Mouse (Mus musculus) heart, embryonic 10.5 days (tissue): ENCODE measurements at regions not wholly inside any gene's neighbourhood (a gene's known extent, or its start where the extent isn't known, plus 50 kb on each side); places are given as distances from the start of the nearest gene placed in this dataset.

ENCODE experiments used
- DNase-seq: peaks from one replicate; pipeline ENCODE4 v3.0.0-alpha.2; 2017; ENCODE audit warnings: low spot score
- H3K27ac ChIP-seq: fragments of 300-500 bp; sonication (generic); 2 replicates; pipeline ENCODE4 v1.5.1; 2016; ENCODE audit warnings: mild to moderate bottlenecking
- H3K27me3 ChIP-seq: fragments of 300-500 bp; sonication (generic); 2 replicates; pipeline ENCODE4 v1.6.1; 2016; ENCODE audit warnings: mild to moderate bottlenecking; ENCODE audit not compliant: poor library complexity, insufficient read depth, severe bottlenecking
- H3K36me3 ChIP-seq: fragments of 300-500 bp; sonication (generic); 2 replicates; pipeline ENCODE4 v1.6.1; 2016; ENCODE audit warnings: mild to moderate bottlenecking, moderate library complexity
- H3K4me1 ChIP-seq: fragments of 300-500 bp; sonication (generic); 2 replicates; pipeline ENCODE4 v1.6.1; 2016; ENCODE audit warnings: mild to moderate bottlenecking
- H3K4me3 ChIP-seq: fragments of 300-500 bp; sonication (generic); 2 replicates; pipeline ENCODE4 v1.5.1; 2016; ENCODE audit warnings: mild to moderate bottlenecking, moderate library complexity
- H3K9me3 ChIP-seq: fragments of 300-500 bp; sonication (generic); 2 replicates; pipeline ENCODE4 v1.6.1; 2016; ENCODE audit warnings: mild to moderate bottlenecking, moderate library complexity
- WGBS: fragments of 180-500 bp; shearing (Covaris S2); methylation state at CpG from one replicate; pipeline ENCODE4 v1.1.7; 2016; 5-methylcytosine and 5-hydroxymethylcytosine counted together

DNA sequence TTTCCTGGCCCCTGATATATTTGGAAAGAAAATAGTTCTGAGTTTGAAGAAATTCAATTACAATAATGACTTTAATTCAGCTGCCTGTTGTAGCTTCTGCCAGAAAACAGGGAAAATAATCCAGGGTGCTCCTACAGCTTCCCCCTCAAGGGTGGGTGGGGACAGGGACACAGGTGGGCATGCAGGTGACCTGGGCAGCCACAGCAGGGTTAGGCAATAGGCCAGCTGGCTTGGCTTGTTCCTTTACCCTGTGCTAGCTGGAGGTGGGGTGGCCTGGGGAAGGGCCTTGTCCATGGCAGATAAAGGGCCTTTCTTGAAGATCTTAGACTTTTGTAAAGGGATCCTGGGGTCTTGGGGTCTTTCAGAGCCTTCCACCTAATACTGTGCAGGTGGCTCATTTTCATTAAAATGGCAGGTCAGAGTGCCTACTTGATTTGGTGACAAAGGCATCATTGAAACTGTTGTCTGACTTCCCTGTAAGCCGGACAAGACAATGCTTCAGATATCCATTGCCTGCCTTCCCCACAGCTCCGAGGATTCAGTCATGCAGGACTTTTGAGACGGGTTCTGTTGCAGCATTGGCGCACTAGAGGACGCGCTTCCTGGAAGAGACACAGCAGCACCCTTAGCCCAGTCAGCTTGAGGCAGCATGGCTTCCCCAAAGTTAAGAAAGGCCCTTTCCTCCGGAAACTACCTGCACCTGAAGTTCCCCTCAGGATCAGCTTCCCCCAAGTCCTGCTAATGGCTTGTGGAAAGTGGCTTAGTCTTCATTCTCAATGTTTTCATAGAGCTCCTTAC, 164.9 kb upstream of the Kbtbd8 start:
- H3K9me3 ChIP-seq = no peaks in the 10 kb centered on the region
- H3K36me3 ChIP-seq = no peaks in the 10 kb centered on the region
- peak; percentile 52 for DNase-seq
- 87% methylated on average over 7 of the region's 7 CpGs for WGBS
- H3K27ac ChIP-seq = no peak overlapping the region
- H3K4me1 ChIP-seq = no peaks in the 10 kb centered on the region
- H3K27me3 ChIP-seq = peaks cover 9% of the 10 kb centered on the region
- H3K4me3 ChIP-seq = no peak overlapping the region

GRCm38 (mm10) chr6:94950944-94951343, 166.1 kb upstream of the Kbtbd8 start:
- Histone ChIP-seq H3K4me3 (no peak overlapping the region), H3K27ac (no peak overlapping the region), H3K36me3 (no peaks in the 10 kb centered on the region), H3K9me3 (no peaks in the 10 kb centered on the region), H3K4me1 (no peaks in the 10 kb centered on the region), H3K27me3 (peaks cover 13% of the 10 kb centered on the region)
- DNase-seq = peak; percentile 52
- WGBS = 79% methylated on average over 5 of the region's 5 CpGs

DNA sequence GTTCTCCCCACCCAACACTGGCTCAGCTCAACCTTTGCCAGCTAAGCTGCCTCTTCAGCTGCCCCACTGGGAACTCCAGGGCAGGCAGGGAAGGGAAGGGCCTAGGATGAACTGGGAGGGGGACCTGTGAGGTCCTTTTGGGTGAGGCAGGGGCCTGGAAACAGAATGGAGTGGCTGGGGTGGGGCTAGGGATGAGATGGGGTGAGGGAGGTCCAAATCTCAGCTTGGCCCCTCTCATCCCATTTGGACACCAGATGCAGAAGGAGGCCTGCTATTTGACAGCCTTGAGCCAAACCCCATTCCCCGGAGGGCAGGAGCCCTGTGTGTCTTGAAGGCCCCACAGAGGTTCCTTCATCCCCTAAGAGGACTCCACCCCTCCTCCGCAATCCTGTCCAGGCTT, 166.7 kb upstream of the Kbtbd8 start:
- no peaks in the 10 kb centered on the region for H3K36me3 ChIP-seq
- no peak overlapping the region for H3K27ac ChIP-seq
- H3K9me3 ChIP-seq = no peaks in the 10 kb centered on the region
- WGBS = 58% methylated on average over 2 of the region's 2 CpGs
- no peak for DNase-seq
- H3K27me3 ChIP-seq = peaks cover 18% of the 10 kb centered on the region
- H3K4me1 ChIP-seq = no peaks in the 10 kb centered on the region
- H3K4me3 ChIP-seq = no peak overlapping the region

DNA sequence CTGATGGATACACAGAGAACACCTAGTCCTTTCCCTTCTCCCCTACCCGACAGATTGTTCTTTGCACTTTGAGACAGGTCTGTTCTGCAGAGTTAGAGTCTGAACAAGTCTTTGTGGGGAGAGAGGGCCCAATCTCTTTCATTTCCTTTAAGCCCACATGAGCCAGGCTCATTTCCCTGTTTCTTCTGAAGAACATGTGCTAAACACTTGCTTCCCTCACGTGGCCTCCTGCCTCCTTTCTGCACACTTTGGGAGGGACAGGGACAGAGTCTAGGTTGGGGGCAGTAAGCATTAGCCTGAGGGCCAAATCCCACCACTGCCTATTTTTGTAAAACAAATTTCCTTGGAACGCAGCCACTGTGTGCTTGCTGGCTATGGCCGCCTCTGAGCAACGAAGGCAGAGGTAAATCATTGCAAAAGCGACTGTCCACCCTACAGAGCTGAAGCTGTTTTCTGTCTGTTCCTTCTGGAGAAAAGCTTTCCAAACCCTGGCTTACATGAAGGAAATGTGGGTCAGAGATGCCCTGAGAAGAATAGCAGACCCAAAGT, 170.6 kb upstream of the Kbtbd8 start:
- 79% methylated on average over 6 of the region's 6 CpGs for WGBS
- DNase-seq = no peak

DNA sequence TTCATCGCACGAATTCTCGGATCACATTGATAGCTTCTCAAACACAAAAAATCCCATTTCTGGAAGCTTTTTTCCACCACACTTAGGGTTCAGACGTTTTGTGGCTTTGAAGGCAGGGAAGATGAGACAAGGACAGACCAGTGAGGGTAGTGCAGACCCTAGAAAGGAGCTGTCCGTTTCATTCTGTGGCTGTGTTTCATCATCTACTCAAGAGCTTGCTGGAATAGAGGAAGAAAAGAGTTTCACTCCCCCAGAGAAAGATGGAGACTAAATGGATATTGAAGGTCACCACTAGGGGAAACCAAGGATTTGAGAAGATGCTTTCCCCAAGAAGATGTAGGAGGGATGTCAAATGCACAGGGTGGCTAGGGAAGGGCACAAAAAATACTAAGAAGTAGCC, 171.3 kb upstream of the Kbtbd8 start:
- WGBS = 78% methylated on average over 5 of the region's 5 CpGs
- H3K36me3 ChIP-seq = no peaks in the 10 kb centered on the region
- peaks cover 18% of the 10 kb centered on the region for H3K27me3 ChIP-seq
- H3K4me1 ChIP-seq = no peaks in the 10 kb centered on the region
- DNase-seq = no peak
- H3K27ac ChIP-seq = no peak overlapping the region
- H3K9me3 ChIP-seq = no peaks in the 10 kb centered on the region
- no peak overlapping the region for H3K4me3 ChIP-seq

More for the DNA sequence above, 170.6 kb upstream of the Kbtbd8 start:
- H3K4me1 ChIP-seq = no peaks in the 10 kb centered on the region
- H3K27ac ChIP-seq = no peak overlapping the region
- H3K27me3 ChIP-seq = peaks cover 18% of the 10 kb centered on the region
- no peaks in the 10 kb centered on the region for H3K9me3 ChIP-seq
- H3K4me3 ChIP-seq = no peak overlapping the region
- H3K36me3 ChIP-seq = no peaks in the 10 kb centered on the region

GRCm38 (mm10) chr6:94944196-94944595, 172.8 kb upstream of the Kbtbd8 start:
- no peaks in the 10 kb centered on the region for H3K36me3 ChIP-seq
- H3K4me1 ChIP-seq = no peaks in the 10 kb centered on the region
- peaks cover 10% of the 10 kb centered on the region; the same call in 1 of the 2 replicates for H3K27me3 ChIP-seq
- H3K9me3 ChIP-seq = no peaks in the 10 kb centered on the region
- 60% methylated on average over 4 of the region's 4 CpGs for WGBS
- H3K4me3 ChIP-seq = no peak overlapping the region
- no peak overlapping the region for H3K27ac ChIP-seq
- peak; percentile 47 for DNase-seq

GRCm38 (mm10) chr6:94938949-94939348, 178.1 kb upstream of the Kbtbd8 start:
- Histone ChIP-seq H3K4me3 (no peak overlapping the region), H3K27ac (no peak overlapping the region), H3K27me3 (no peaks in the 10 kb centered on the region), H3K9me3 (no peaks in the 10 kb centered on the region), H3K36me3 (no peaks in the 10 kb centered on the region), H3K4me1 (no peaks in the 10 kb centered on the region)
- WGBS = 87% methylated on average over 2 of the region's 2 CpGs
- DNase-seq = no peak

- 45% methylated on average over 5 of the region's 5 CpGs for WGBS
- H3K36me3 ChIP-seq = no peaks in the 10 kb centered on the region
- no peak for DNase-seq
- no peaks in the 10 kb centered on the region for H3K4me1 ChIP-seq
- no peaks in the 10 kb centered on the region for H3K9me3 ChIP-seq
- no peak overlapping the region for H3K4me3 ChIP-seq
- no peak overlapping the region for H3K27ac ChIP-seq
- no peaks in the 10 kb centered on the region for H3K27me3 ChIP-seq
Measured at GRCm38 (mm10) chr6:94936206-94936605, 180.8 kb upstream of the Kbtbd8 start.

DNA sequence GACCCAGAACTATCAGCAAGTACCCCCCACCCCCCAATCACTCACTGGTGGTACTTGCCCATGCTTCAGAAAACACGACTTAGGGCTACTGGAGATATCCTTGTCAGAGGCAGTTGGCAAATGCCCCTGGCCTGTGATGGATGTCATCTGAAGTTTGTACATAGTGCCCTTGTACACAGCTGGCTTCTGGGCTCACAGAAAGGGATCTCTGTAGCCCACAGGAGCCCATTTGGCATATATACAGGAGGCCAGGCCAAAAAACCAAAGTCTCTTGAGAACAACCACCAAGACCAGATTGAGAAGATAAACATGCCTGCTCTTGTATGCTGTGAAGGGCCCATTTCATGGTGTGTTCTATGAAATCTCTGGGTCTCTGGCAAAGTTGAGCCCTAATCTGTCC, 181.3 kb upstream of the Kbtbd8 start:
- no peaks in the 10 kb centered on the region for H3K36me3 ChIP-seq
- no peak overlapping the region for H3K4me3 ChIP-seq
- peak; percentile 42 for DNase-seq
- H3K9me3 ChIP-seq = no peaks in the 10 kb centered on the region
- no peaks in the 10 kb centered on the region for H3K27me3 ChIP-seq
- WGBS = 60% methylated on average over 1 of the region's 1 CpGs
- no peaks in the 10 kb centered on the region for H3K4me1 ChIP-seq
- no peak overlapping the region for H3K27ac ChIP-seq

DNA sequence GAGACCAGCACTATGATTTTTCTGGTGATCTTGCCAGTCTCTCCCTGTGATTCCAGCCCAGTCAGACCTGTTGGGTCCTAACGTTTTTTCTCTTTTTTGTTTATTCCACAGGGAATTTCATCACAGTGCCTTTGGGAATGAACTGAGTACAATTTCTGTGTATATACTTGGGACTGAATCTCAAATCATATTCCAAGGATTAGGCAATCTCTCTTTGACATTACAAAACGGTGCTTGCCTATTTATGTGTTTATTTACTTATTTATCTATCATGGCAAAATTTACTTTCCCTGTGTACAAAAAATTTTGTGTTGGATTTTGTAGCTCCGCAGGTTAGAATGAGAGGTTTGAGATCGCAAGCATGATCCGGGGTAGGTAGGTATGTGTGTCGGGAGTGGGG, 189.2 kb upstream of the Kbtbd8 start:
- no peak overlapping the region for H3K4me3 ChIP-seq
- H3K27me3 ChIP-seq = no peaks in the 10 kb centered on the region
- no peaks in the 10 kb centered on the region for H3K9me3 ChIP-seq
- H3K4me1 ChIP-seq = no peaks in the 10 kb centered on the region
- 81% methylated on average over 6 of the region's 6 CpGs for WGBS
- no peak overlapping the region for H3K27ac ChIP-seq
- no peak for DNase-seq
- no peaks in the 10 kb centered on the region for H3K36me3 ChIP-seq

DNA sequence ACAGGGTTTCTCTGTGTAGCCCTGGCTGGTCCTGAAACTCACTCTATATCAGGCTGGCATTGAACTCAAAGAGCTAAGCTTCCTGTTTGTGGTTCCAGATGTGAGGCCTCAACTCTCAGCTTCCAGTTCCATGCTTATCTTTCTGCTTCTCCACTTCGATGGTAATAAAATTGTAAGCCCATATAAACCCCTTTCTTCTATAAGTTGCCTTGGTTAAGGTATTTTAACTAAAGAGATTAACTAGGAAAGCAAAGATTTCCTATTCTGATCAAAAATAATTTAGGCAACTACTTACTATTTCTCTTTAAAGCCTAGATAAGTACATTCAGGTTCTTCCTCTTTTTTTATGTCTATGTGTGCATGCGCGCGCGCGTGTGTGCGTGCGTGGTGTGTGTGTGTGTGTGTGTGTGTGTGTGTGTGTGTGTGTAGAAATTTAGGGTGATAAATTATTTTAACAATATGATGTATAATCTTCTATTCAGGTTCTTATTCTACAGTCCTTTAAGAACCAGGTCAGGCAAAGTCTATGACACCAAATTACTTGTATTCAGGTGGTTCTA, 190.3 kb upstream of the Kbtbd8 start:
- no peak overlapping the region for H3K27ac ChIP-seq
- H3K4me1 ChIP-seq = no peaks in the 10 kb centered on the region
- no peaks in the 10 kb centered on the region for H3K9me3 ChIP-seq
- H3K27me3 ChIP-seq = no peaks in the 10 kb centered on the region
- 92% methylated on average over 8 of the region's 8 CpGs for WGBS
- no peaks in the 10 kb centered on the region for H3K36me3 ChIP-seq
- no peak for DNase-seq
- no peak overlapping the region for H3K4me3 ChIP-seq

DNA sequence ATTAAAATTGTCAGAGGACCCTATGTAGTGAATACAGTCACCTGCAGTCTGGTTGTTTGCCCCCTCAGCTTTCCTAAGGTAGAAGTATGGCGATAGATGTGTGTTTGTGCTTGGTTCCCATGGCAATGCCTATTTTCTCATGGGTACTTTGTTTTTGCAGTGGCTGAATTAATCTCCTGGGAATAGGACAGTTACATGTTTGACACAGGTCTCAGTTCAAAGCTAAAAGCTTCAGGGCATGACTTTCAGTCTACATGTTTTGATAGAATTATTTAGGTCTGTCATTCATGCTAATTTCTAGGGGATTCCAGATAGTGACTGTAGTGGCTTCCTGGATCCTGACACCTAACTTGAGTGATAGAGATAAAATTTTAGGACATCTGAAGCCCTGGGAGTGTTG, 191.6 kb upstream of the Kbtbd8 start:
- H3K9me3 ChIP-seq = no peaks in the 10 kb centered on the region
- no peaks in the 10 kb centered on the region for H3K4me1 ChIP-seq
- no peaks in the 10 kb centered on the region for H3K36me3 ChIP-seq
- no peak for DNase-seq
- no peak overlapping the region for H3K27ac ChIP-seq
- 80% methylated on average over 1 of the region's 1 CpGs for WGBS
- H3K4me3 ChIP-seq = no peak overlapping the region
- H3K27me3 ChIP-seq = no peaks in the 10 kb centered on the region

DNA sequence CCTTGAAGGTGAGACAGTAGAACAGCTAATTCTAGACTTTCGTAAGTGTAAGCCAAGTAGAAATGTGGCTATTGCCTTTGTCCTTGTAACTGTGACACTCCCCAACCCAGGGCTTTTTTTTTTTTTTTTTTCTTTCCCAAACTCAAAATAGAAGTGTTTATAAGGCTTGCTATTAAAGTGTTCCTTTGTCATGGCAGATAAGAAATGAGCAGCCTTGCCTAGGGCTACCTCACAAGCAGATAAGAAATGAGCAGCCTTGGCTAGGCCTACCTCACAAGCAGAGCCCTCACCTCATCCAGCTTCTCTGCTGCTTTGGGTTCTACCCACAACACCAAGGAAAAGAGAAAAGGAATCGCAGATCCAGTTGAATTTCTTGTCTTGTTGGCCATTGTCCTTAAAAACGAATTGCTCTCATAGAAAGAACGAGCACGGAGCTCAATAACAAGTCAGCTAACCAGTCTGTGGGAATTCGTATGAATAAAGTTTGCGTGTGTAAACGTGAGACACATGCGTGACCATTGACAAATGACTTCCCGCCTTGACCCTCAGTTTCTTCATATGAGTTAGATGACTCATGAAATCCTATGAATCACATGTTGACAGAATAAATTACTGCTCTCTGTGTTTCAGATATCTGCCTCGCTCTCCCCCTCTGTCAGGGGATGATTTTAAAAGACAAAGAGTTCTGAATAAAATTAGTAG, 192.6 kb upstream of the Kbtbd8 start:
- Histone ChIP-seq H3K27me3 (no peaks in the 10 kb centered on the region), H3K36me3 (no peaks in the 10 kb centered on the region), H3K4me1 (peaks cover 1% of the 10 kb centered on the region; the same call in 1 of the 2 replicates), H3K4me3 (no peak overlapping the region), H3K27ac (no peak overlapping the region), H3K9me3 (no peaks in the 10 kb centered on the region)
- DNase-seq = no peak
- 90% methylated on average over 11 of the region's 11 CpGs for WGBS
